Mouse (Mus musculus): ENCODE measurements around the gene Abcg5. TPM values are rescaled to one million over a fixed set of nuclear protein-coding genes. Genes with fewer than 3 reads are reported as not detected.

Abcg5 gene
- total RNA-seq (2014; rRNA removed): 0.54 and 1.5 TPM in 2 replicates
- polyA plus RNA-seq (2015; fragmentation: Nextera tagmentation; extraction: Ambion mirVana): 0.88 and 1.2 TPM in 2 replicates

DNA sequence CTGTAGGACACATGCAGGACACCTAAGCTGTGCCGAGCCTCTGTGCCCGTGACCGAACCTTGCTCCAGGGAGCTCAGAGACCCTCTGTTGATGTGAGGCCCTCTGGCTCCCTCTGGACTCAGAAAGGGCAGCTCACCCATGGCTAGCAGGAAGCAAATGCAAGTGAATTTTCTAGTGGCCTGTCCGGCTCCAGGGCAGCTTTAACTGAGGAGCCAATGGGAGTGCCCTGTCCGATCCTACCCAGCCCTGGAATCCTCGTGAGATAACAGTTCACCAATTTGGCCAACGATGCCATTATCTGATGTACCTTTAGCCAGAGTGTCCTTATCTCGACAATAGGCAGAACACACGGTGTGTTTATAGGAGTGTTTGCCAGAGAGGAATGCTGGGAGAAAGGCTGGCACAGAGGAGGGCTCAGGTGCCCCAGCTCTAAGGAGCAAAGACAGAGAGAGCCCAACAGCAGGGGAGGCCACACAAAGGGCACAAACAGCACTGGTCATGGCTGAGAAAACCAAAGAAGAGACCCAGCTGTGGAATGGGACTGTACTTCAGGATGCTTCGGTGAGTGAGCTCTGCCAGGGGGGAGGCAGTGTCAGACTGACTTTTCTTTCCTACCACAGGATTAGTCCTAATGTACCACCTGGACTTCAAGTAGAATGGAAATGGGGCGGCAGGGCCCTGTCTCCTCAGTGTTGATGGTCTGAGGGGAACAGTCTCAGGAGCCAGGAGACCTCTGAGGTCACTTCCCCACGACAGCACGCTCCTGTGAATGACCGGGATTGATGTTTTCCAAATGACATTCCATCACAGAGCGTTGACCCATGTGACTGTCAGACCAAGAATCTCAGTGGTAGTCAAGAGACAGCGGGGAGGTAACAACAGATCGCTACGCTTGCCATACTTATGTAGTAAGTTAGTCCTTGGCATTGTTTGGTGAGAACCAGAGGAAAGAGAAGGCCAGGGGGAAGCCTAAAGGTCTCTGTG is at the start of gene Abcg5:
Abcg5 (minus strand) TSS at position 278 of the 984 bp plus-strand sequence.
- no peaks in the 10 kb centered on the region for H3K27me3 ChIP-seq (ENCODE audit: insufficient read depth, low read length)
- 84% methylated on average over 18 of the region's 18 CpGs for WGBS

DNA sequence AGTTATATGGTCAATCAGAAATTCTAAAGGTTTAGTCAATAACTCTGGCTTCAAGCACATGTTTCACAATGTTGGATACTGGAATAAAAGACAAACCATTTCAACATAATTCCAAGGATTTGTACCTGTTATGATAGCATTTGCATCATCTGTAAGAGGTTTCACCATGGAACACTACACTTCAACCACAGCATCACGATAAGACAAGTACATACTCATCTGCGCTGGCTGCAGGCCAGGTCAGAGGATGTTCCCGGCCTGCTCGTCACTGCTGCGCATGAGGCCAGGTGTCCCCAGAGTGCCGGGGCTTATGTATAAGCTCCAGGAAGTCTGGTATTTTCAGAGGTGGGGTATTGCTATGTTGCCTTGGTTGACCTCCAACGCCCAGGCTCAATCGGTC is 49.8 kb upstream of the Abcg5 start:
- H3K4me1 ChIP-seq (ENCODE audit: insufficient read depth): no peaks in the 10 kb centered on the region
- no peak for TF ChIP-seq CTCF (IDR thresholded peaks at IDR 0.05; ENCODE audit: low read depth)
- H3K4me3 ChIP-seq (ENCODE audit: low read depth, low read length): no peak overlapping the region
- no peak overlapping the region for H3K4me2 ChIP-seq (ENCODE audit: low read depth)
- peaks cover 21% of the 10 kb centered on the region for H3K36me3 ChIP-seq (ENCODE audit: insufficient read depth)
- no peak overlapping the region for H3K9ac ChIP-seq
- DNase-seq (no peak), ATAC-seq (no peak)
- no peak overlapping the region for H3K27ac ChIP-seq (ENCODE audit: low read depth, low read length)
- H3K9me3 ChIP-seq (ENCODE audit: low read length): no peaks in the 10 kb centered on the region
- 90% methylated on average over 8 of the region's 8 CpGs for WGBS
- no peaks in the 10 kb centered on the region for H3K27me3 ChIP-seq (ENCODE audit: insufficient read depth, low read length)

More for the DNA sequence above, at the start of gene Abcg5:
- Histone ChIP-seq H3K9ac (no peak within 1 kb of the TSS), H3K9me3 (ENCODE audit: low read length) (no peaks in the 10 kb centered on the region), H3K4me1 (ENCODE audit: insufficient read depth) (no peaks in the 10 kb centered on the region), H3K4me2 (ENCODE audit: low read depth) (no peak within 1 kb of the TSS), H3K27ac (ENCODE audit: low read depth, low read length) (no peak within 1 kb of the TSS), H3K36me3 (ENCODE audit: insufficient read depth) (no peaks in the 10 kb centered on the region), H3K4me3 (ENCODE audit: low read depth, low read length) (no peak within 1 kb of the TSS)
- TF ChIP-seq CTCF (IDR thresholded peaks at IDR 0.05; ENCODE audit: low read depth): no peak
- DNase-seq: no peak
- ATAC-seq: no peak

DNA sequence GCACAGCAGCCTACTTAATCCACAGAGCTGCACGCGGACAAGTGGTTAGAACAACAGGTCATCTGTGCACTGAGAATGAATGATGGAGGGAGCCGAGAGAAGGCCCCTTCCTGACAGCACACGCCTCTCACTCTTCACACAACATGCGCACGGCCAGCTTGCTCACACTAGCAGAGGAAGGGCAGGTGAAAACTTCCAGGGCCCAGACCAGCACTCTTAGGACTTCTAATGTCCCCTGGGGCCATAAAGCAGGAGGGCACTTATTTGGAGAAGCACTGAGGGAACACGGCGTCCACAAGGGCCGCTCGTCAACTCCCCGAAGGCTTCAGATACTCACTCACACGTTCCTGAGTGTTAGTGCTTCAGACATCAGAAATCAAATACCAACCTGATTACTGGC is 48.5 kb upstream of the Abcg5 start:
- H3K4me2 ChIP-seq (ENCODE audit: low read depth): no peak overlapping the region
- H3K27ac ChIP-seq (ENCODE audit: low read depth, low read length): no peak overlapping the region
- 94% methylated on average over 12 of the region's 12 CpGs for WGBS
- no peaks in the 10 kb centered on the region for H3K9me3 ChIP-seq (ENCODE audit: low read length)
- peaks cover 24% of the 10 kb centered on the region for H3K36me3 ChIP-seq (ENCODE audit: insufficient read depth)
- ATAC-seq (no peak), DNase-seq (no peak)
- no peak overlapping the region for H3K9ac ChIP-seq
- no peak overlapping the region for H3K4me3 ChIP-seq (ENCODE audit: low read depth, low read length)
- no peaks in the 10 kb centered on the region for H3K4me1 ChIP-seq (ENCODE audit: insufficient read depth)
- no peaks in the 10 kb centered on the region for H3K27me3 ChIP-seq (ENCODE audit: insufficient read depth, low read length)
- TF ChIP-seq CTCF (IDR thresholded peaks at IDR 0.05; ENCODE audit: low read depth): no peak

DNA sequence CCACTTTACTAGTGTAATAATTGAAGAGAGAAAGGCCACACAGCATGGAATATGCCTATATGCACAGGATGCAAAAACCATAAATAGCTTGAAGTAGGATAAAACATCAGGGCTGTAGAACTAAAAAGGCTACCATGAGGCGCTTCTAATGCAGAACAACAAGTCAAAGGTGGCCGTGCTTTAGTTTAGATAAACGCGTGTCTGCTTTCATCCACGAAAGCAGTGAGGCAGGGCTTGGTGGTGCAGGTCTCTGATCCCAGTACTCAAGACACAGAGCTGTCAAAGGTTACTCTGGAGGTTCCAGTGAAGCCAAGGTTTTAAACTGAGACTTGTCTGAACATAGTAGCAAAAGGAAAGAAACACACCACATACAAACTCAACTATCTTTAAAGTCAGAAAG is 46.3 kb upstream of the Abcg5 start:
- no peak for TF ChIP-seq CTCF (IDR thresholded peaks at IDR 0.05; ENCODE audit: low read depth)
- WGBS: 92% methylated on average over 5 of the region's 5 CpGs
- DNase-seq (no peak), ATAC-seq (no peak)
- Histone ChIP-seq H3K4me2 (ENCODE audit: low read depth) (no peak overlapping the region), H3K4me3 (ENCODE audit: low read depth, low read length) (no peak overlapping the region), H3K36me3 (ENCODE audit: insufficient read depth) (peaks cover 34% of the 10 kb centered on the region), H3K27ac (ENCODE audit: low read depth, low read length) (no peak overlapping the region), H3K9ac (no peak overlapping the region), H3K4me1 (ENCODE audit: insufficient read depth) (no peaks in the 10 kb centered on the region), H3K9me3 (ENCODE audit: low read length) (no peaks in the 10 kb centered on the region), H3K27me3 (ENCODE audit: insufficient read depth, low read length) (no peaks in the 10 kb centered on the region)

DNA sequence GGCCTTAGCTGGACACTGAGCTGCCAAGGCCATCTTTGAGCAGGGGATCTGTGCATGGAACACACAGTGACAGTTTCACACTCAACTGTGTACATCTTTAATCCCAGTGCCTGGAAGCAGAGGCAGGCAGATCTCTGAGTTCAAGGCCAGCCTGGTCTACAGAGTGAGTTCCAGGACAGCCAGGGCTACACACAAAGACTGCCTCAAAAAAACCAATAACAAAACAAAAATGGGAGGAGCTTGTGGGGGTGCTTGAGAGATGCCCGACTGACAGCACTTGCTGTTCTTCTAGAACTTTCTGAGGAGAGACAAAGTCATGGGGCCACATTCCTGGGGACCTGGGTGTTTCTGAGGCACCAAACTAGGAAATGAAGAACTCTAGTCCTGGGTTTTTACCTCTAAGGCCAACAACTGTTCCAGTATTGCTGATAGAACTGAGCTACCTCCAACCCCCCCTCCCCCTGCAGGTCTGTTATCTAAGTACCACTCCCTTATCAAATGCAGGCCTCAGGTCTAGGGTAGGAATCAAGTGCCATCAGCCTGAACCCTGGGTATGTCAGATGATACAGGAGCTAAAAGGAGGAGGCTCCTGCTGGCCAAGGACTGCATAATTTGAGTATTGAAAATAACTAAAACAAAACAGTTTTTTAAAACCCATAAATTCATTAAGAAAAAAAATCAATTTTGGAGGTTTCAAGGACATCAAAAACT is 45.5 kb upstream of the Abcg5 start:
- 67% methylated on average over 1 of the region's 1 CpGs for WGBS
- Histone ChIP-seq H3K4me2 (ENCODE audit: low read depth) (no peak overlapping the region), H3K9ac (no peak overlapping the region)

DNA sequence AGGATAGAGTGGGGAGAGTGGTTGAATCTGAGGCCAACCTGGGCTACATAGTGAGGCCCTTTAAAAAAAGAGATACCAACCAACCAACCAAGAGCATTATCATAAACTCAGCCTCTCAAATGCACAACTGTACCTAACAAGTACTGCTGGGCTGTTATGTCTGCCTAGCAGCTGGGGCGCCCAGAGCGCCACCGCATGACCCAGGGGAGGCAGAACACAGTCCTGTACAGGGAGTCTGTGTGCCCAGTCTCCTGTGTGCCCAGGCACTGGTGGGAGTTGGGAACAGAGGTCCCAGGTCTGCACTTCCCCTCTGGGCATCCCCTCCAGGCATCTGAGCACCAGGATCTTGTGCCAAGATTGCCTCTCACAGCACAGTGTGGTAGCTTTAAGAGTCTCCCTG is 42.4 kb upstream of the Abcg5 start:
- no peak for DNase-seq
- no peaks in the 10 kb centered on the region for H3K9me3 ChIP-seq (ENCODE audit: low read length)
- 94% methylated on average over 3 of the region's 3 CpGs for WGBS
- ATAC-seq: no peak
- peaks cover 27% of the 10 kb centered on the region for H3K36me3 ChIP-seq (ENCODE audit: insufficient read depth)
- H3K4me2 ChIP-seq (ENCODE audit: low read depth): no peak overlapping the region
- no peak overlapping the region for H3K9ac ChIP-seq
- no peaks in the 10 kb centered on the region for H3K4me1 ChIP-seq (ENCODE audit: insufficient read depth)
- TF ChIP-seq CTCF (IDR thresholded peaks at IDR 0.05; ENCODE audit: low read depth): no peak
- H3K27ac ChIP-seq (ENCODE audit: low read depth, low read length): no peak overlapping the region
- no peak overlapping the region for H3K4me3 ChIP-seq (ENCODE audit: low read depth, low read length)
- no peaks in the 10 kb centered on the region for H3K27me3 ChIP-seq (ENCODE audit: insufficient read depth, low read length)

More for the DNA sequence above, 45.5 kb upstream of the Abcg5 start:
- no peak for TF ChIP-seq CTCF (IDR thresholded peaks at IDR 0.05; ENCODE audit: low read depth)
- H3K4me1 ChIP-seq (ENCODE audit: insufficient read depth): no peaks in the 10 kb centered on the region
- DNase-seq (no peak), ATAC-seq (no peak)
- H3K27me3 ChIP-seq (ENCODE audit: insufficient read depth, low read length): no peaks in the 10 kb centered on the region
- H3K36me3 ChIP-seq (ENCODE audit: insufficient read depth): peaks cover 34% of the 10 kb centered on the region
- H3K4me3 ChIP-seq (ENCODE audit: low read depth, low read length): no peak overlapping the region
- H3K27ac ChIP-seq (ENCODE audit: low read depth, low read length): no peak overlapping the region
- no peaks in the 10 kb centered on the region for H3K9me3 ChIP-seq (ENCODE audit: low read length)

DNA sequence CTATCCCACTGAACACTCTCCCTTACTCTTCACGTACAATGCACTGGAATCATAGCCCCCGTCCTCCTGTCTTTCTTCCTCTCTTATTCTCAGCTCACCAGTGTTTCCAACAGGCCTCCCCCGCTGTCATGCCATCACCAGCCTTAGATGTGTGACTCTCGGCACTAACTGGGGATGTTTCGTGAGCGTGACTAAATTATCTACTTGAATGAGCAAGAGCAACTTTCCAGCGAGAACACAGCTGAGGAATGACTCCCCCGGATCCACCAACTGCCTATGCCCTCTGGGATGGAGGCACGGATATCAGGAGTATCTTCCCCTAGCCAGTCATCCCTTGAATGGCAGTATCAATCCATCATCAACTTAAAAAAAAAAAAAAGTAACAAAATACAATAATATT is 41.2 kb upstream of the Abcg5 start:
- no peak overlapping the region for H3K4me2 ChIP-seq (ENCODE audit: low read depth)
- no peak overlapping the region for H3K27ac ChIP-seq (ENCODE audit: low read depth, low read length)
- no peak for DNase-seq
- no peaks in the 10 kb centered on the region for H3K27me3 ChIP-seq (ENCODE audit: insufficient read depth, low read length)
- WGBS: 73% methylated on average over 9 of the region's 9 CpGs
- no peak for ATAC-seq
- no peaks in the 10 kb centered on the region for H3K4me1 ChIP-seq (ENCODE audit: insufficient read depth)
- no peak for TF ChIP-seq CTCF (IDR thresholded peaks at IDR 0.05; ENCODE audit: low read depth)
- peaks cover 26% of the 10 kb centered on the region for H3K36me3 ChIP-seq (ENCODE audit: insufficient read depth)
- no peak overlapping the region for H3K9ac ChIP-seq
- no peak overlapping the region for H3K4me3 ChIP-seq (ENCODE audit: low read depth, low read length)
- no peaks in the 10 kb centered on the region for H3K9me3 ChIP-seq (ENCODE audit: low read length)
